9 mouse cellular contexts compared by ENCODE assay signal in the genomic region with DNA sequence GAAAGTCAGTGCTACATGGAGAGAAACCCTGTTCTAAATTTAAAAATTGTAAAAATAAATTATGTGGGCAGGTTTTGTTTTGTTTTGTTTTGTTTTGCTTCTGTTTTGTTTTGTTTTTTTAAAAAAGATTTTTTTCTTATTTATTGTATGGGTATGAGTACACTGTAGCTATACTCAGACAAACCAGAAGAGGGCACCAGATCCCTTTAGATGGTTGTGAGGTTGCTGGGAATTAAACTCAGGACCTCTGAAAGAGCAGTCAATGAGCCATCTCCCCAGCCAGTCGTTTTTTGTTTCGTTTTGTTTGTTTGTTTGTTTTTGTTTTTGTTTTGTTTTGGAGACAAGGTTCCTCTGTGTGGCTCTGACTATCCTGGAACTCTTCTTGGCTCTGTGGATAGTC. TPM values are rescaled to one million over a fixed set of nuclear protein-coding genes. Genes with fewer than 3 reads are reported as not detected.
A peak's percentile ranks its signal among the peaks of the same experiment; 100 is the strongest.
DNase-seq lines count a peak whose midpoint lies in the region; ATAC-seq and TF ChIP-seq lines count a peak whose summit lies in the region.
"Had no signal": no experiment of that assay in that cellular context is flagged by ENCODE, and none has a peak within 500 bp of the region (broad histone marks: within the 10 kb centered on the region; RNA-seq: fewer than 3 reads in every experiment).

No protein-coding gene starts in this region.

- no peak overlapping the region for H3K4me3 ChIP-seq in heart, embryonic 12.5 days
- H3K4me3 ChIP-seq in spleen, adult 2 months (ENCODE audit: extremely low read depth, insufficient read depth, insufficient read length) = no peak overlapping the region
- peak overlapping the region; percentile 38 for H3K4me3 ChIP-seq in megakaryocyte, embryonic 14.5 days (replicated peaks)
- H3K4me3 ChIP-seq: limb, embryonic 15.5 days had no signal

- TF ChIP-seq CTCF in spleen, adult 2 months (IDR thresholded peaks at IDR 0.05; ENCODE audit: extremely low read depth, insufficient read depth, insufficient read length, insufficient replicate concordance) = no peak

- no peaks in the 10 kb centered on the region for H3K4me1 ChIP-seq in heart, embryonic 12.5 days (replicated peaks)
- no peaks in the 10 kb centered on the region for H3K4me1 ChIP-seq in spleen, adult 2 months (ENCODE audit: control insufficient read depth, insufficient read depth, insufficient read length)
- H3K4me1 ChIP-seq in megakaryocyte, embryonic 14.5 days = no peaks in the 10 kb centered on the region
- H3K4me1 ChIP-seq: limb, embryonic 15.5 days had no signal

- peaks cover 37% of the 10 kb centered on the region for H3K27me3 ChIP-seq in heart, embryonic 12.5 days (replicated peaks)
- H3K27me3 ChIP-seq in spleen, adult 2 months (ENCODE audit: control insufficient read depth, insufficient read depth, low read length) = no peaks in the 10 kb centered on the region
- peaks cover 19% of the 10 kb centered on the region for H3K27me3 ChIP-seq in megakaryocyte, embryonic 14.5 days (replicated peaks)

- WGBS in heart, embryonic 12.5 days = 15% methylated on average over 2 of the region's 2 CpGs
- 13% methylated on average over 2 of the region's 2 CpGs for WGBS in spleen, adult 2 months

- no peak overlapping the region for H3K9ac ChIP-seq in heart, embryonic 12.5 days
- H3K9ac ChIP-seq: limb, embryonic 15.5 days had no signal

- DNase-seq in heart, adult 8-10 months (ENCODE audit: low spot score) = peak; percentile 31
- peak; percentile 15 to 25 for DNase-seq in spleen, adult 2 months (ENCODE audit: low read depth in 1 of 2, low spot score in 2 of 2)
- no peak for DNase-seq in spleen, adult 12 weeks (ENCODE audit: low spot score)
- peak; percentile 41 for DNase-seq in c-Kit-positive CD71-negative TER-119-negative erythroid progenitor cells, embryonic 14.5 days (ENCODE audit: low read depth)
- DNase-seq in heart, postnatal 14 days = peak; percentile 5 to 48
- DNase-seq in ovary, postnatal 36 days (ENCODE audit: low spot score) = no peak

- no peak overlapping the region for H3K27ac ChIP-seq in heart, embryonic 12.5 days (ENCODE audit: poor library complexity, severe bottlenecking)
- H3K27ac ChIP-seq in spleen, adult 2 months (ENCODE audit: insufficient read depth, low read length) = no peak overlapping the region
- H3K27ac ChIP-seq: limb, embryonic 15.5 days had no signal

- no peak for TF ChIP-seq POLR2A in spleen, adult 2 months (IDR thresholded peaks at IDR 0.05; ENCODE audit: low read depth, low read length)

- H3K36me3 ChIP-seq in heart, embryonic 12.5 days = no peaks in the 10 kb centered on the region
- no peaks in the 10 kb centered on the region for H3K36me3 ChIP-seq in spleen, adult 2 months (ENCODE audit: control insufficient read depth, insufficient read depth, low read length)
- no peaks in the 10 kb centered on the region for H3K36me3 ChIP-seq in megakaryocyte, embryonic 14.5 days (replicated peaks; ENCODE audit: low read length)
- H3K36me3 ChIP-seq: limb, embryonic 15.5 days had no signal

- H3K4me2 ChIP-seq in heart, embryonic 12.5 days = no peak overlapping the region
- H3K4me2 ChIP-seq: limb, embryonic 15.5 days had no signal

- intact Hi-C loops in heart, postnatal 14 days (cut with DNase I) = loop anchor here (2.0 to 10.0 kb wide), 2 partner anchors 80 to 256 kb away; a partner anchor contains a TSS

- no peak for ATAC-seq in heart, embryonic 12.5 days (ENCODE audit: insufficient number of reproducible peaks, low FRiP score)

- H3K9me3 ChIP-seq in heart, embryonic 12.5 days (replicated peaks) = no peaks in the 10 kb centered on the region
- H3K9me3 ChIP-seq in megakaryocyte, embryonic 14.5 days = no peaks in the 10 kb centered on the region
- H3K9me3 ChIP-seq: limb, embryonic 15.5 days had no signal

RNA-seq across cellular contexts. Expression of a gene that starts 54.5 kb away (rescaled TPM):
- total RNA-seq in heart, adult 8-10 months (2022) = 1 to 10 TPM; 5.7 to 7.5 (median 6.7) TPM
- 5.4 and 6.0 TPM in 2 replicates for polyA plus RNA-seq in heart, embryonic 12.5 days (2016; fragmentation: Nextera tagmentation; extraction: Ambion mirVana)
- polyA plus RNA-seq in spleen, adult 2 months (2012; rRNA removed) = 4.2 and 10.8 TPM in 2 replicates
- 1 to 10 TPM; 8.7 to 8.9 TPM for total RNA-seq in heart, postnatal 14 days (2021)
- polyA plus RNA-seq in megakaryocyte, embryonic 14.5 days (2012; ENCODE audit: insufficient read depth, low replicate concordance) = 19.9 and 25.7 TPM in 2 replicates

Comparison
In these comparisons a context has a peak if more than half of its experiments do, and no peak if none do; other contexts are left out.
1. DNase-seq: peak in heart, adult 8-10 months (single experiment), spleen, adult 2 months (2 of 2), c-Kit-positive CD71-negative TER-119-negative erythroid progenitor cells, embryonic 14.5 days (single experiment) and heart, postnatal 14 days (2 of 2); none in spleen, adult 12 weeks (single experiment) and ovary, postnatal 36 days (single experiment).